Mouse (Mus musculus) E14TG2a.4 (cell line): ENCODE data around the gene Scmh1.

ENCODE experiments used
- H3K27me3 ChIP-seq: 2 replicates; pipeline ENCODE4 v1.6.1; 2014; ENCODE audit warnings: low read length, control low read depth; ENCODE audit not compliant: insufficient read depth
- H3K36me3 ChIP-seq: 2 replicates; pipeline ENCODE4 v1.6.1; 2014; ENCODE audit warnings: low read length, control low read depth; ENCODE audit not compliant: insufficient read depth
- H3K4me1 ChIP-seq: replicated peaks from 2 replicates; pipeline ENCODE4 v1.6.1; 2014; ENCODE audit warnings: low read depth, low read length, control low read depth
- H3K4me3 ChIP-seq: replicated peaks from 2 replicates; pipeline ENCODE4 v1.5.1; 2014; ENCODE audit warnings: mild to moderate bottlenecking, low read length
- H3K9me3 ChIP-seq: 2 replicates; pipeline ENCODE4 v1.6.1; 2014; ENCODE audit warnings: low read length, control low read depth
- CTCF ChIP-seq: conservative IDR thresholded peaks from 2 replicates; pipeline ENCODE4 v1.5.1; 2014; ENCODE audit warnings: low read length
- NANOG ChIP-seq: IDR thresholded peaks from 2 replicates; pipeline ENCODE4 v1.6.1; 2014; ENCODE audit warnings: borderline replicate concordance, low read length, mixed read lengths
- POU5F1 ChIP-seq: IDR thresholded peaks from 2 replicates; pipeline ENCODE4 v1.6.1; 2014; ENCODE audit warnings: low read length, borderline replicate concordance

Scmh1 gene

GRCm38 (mm10) chr4:120405144-120405805 is at the start of gene Scmh1:
Gene Scmh1 (plus strand): TSS chr4:120405281.
- Histone ChIP-seq H3K27me3 (peaks cover 33% of the 10 kb centered on the region), H3K9me3 (no peaks in the 10 kb centered on the region)

DNA sequence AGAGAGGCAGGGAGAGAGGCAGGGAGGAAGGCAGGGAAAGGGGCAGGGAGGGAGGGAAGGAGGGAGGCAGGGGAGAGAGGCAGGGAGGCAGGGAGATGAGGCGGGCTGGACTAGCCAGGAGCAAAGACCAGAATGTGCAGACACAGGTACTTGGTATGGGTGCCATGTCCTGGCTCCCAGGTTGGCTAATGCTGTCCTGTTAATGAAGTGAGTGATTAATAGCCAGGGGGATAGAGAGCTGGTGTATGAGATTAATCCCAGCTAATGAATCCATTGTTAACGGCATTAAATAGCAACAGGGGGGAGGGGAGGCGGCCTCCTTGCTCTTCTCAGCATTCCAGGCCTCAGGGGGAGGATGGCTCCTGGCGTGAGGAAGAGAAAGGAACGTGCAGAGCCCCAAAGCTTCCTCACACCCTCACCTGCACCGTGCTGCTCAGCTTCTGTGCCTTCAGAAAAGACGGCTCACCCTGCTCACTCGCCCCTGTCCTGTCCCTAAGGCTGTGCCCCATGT is 45.0 kb upstream of the Scmh1 start:
- Histone ChIP-seq H3K4me1 (peaks cover 36% of the 10 kb centered on the region), H3K9me3 (no peaks in the 10 kb centered on the region), H3K27me3 (peaks cover 68% of the 10 kb centered on the region), H3K36me3 (no peaks in the 10 kb centered on the region), H3K4me3 (peak overlapping the region; percentile 45)
- TF ChIP-seq POU5F1 (no peak), NANOG (no peak), CTCF (no peak)

More at GRCm38 (mm10) chr4:120405144-120405805, at the start of gene Scmh1:
- Histone ChIP-seq H3K36me3 (no peaks in the 10 kb centered on the region), H3K4me3 (peak within 1 kb of the TSS; percentile 94), H3K4me1 (peaks cover 36% of the 10 kb centered on the region)
- TF ChIP-seq CTCF (no peak), POU5F1 (no peak), NANOG (no peak)

GRCm38 (mm10) chr4:120364729-120365128 is 40.4 kb upstream of the Scmh1 start:
- no peak overlapping the region for H3K4me3 ChIP-seq
- peaks cover 57% of the 10 kb centered on the region for H3K4me1 ChIP-seq
- no peaks in the 10 kb centered on the region for H3K36me3 ChIP-seq
- peaks cover 62% of the 10 kb centered on the region for H3K27me3 ChIP-seq
- H3K9me3 ChIP-seq: no peaks in the 10 kb centered on the region
- TF ChIP-seq POU5F1: no peak
- TF ChIP-seq CTCF: no peak

GRCm38 (mm10) chr4:120365456-120365855 is 39.6 kb upstream of the Scmh1 start:
- no peak for TF ChIP-seq POU5F1
- TF ChIP-seq NANOG: no peak
- TF ChIP-seq CTCF: no peak
- no peak overlapping the region for H3K4me3 ChIP-seq
- H3K36me3 ChIP-seq: no peaks in the 10 kb centered on the region
- no peaks in the 10 kb centered on the region for H3K9me3 ChIP-seq
- peaks cover 66% of the 10 kb centered on the region for H3K27me3 ChIP-seq
- H3K4me1 ChIP-seq: peaks cover 57% of the 10 kb centered on the region

GRCm38 (mm10) chr4:120368031-120368430 is 37.0 kb upstream of the Scmh1 start:
- H3K4me1 ChIP-seq: peaks cover 41% of the 10 kb centered on the region
- H3K9me3 ChIP-seq: no peaks in the 10 kb centered on the region
- peaks cover 67% of the 10 kb centered on the region for H3K27me3 ChIP-seq
- TF ChIP-seq NANOG (no peak), POU5F1 (no peak), CTCF (no peak)
- no peak overlapping the region for H3K4me3 ChIP-seq
- no peaks in the 10 kb centered on the region for H3K36me3 ChIP-seq

DNA sequence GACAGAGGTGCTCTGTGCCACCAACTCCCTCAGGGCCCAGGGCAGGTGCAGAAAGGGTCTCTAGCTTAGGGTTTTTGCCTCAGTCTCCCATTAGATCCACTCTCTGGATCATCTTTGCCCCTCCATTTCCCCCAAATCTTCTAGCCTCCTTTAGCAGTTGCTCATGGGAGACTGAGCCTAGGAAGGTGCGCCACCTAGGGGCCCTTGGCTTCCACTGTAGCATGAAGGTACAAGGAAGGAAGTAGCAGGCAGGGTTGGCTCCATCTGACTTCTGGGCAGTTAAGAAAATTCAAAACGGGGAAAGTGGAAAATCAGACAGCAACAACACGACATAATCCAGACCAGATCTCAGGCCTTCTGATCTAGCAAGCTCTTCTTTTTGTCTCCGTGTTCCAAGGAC is 36.4 kb upstream of the Scmh1 start:
- TF ChIP-seq POU5F1 (no peak), CTCF (peak; percentile 88)
- Histone ChIP-seq H3K4me3 (no peak overlapping the region), H3K27me3 (peaks cover 71% of the 10 kb centered on the region), H3K4me1 (peaks cover 41% of the 10 kb centered on the region), H3K36me3 (no peaks in the 10 kb centered on the region), H3K9me3 (no peaks in the 10 kb centered on the region)

DNA sequence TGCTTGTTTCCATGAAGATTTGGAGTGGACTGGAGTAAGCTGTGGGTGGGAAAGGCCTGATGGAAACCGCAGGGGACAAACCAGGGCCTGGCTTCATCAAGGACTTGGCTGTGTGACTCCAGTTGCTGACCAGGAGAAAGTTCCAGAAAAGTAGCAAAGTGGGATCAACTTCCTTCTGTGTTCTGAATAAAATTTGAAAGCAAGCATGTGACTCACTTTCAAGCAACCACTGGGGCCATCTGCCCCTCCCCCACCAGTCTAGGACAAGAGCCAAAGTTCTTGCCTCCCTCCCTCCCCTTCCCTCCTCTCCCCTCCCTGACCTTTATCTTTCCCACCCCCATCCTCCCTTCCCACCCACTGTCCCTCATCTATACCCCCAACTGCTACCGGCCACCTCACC is 35.9 kb upstream of the Scmh1 start:
- TF ChIP-seq POU5F1: no peak
- no peak for TF ChIP-seq NANOG
- no peak for TF ChIP-seq CTCF
- Histone ChIP-seq H3K4me1 (peaks cover 40% of the 10 kb centered on the region), H3K4me3 (no peak overlapping the region), H3K9me3 (no peaks in the 10 kb centered on the region), H3K36me3 (no peaks in the 10 kb centered on the region), H3K27me3 (peaks cover 70% of the 10 kb centered on the region)

DNA sequence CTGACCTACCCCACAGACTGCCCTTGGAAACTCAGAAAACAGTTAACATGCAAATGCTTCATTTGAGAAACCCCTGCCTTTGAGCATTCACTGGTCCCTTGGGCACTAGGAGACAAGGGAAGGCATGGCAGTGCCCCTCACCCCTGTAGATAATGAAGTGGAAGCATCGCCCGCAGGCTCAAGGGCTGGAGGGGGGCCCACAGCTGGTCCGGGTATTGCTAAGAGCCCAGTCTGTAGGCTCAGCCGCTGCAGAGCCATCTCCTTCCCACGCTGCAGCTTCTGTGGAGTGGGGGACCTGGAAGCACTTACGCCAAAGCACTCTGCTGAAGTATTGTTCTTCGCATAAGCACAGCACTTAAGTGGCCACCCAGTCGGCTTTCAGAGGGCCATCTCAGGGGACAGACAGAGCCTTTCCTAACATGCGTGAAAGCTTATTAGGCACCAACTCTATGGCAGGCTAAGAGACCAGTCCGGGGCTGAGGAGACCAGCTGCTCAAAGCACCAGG is 35.2 kb upstream of the Scmh1 start:
- Histone ChIP-seq H3K27me3 (peaks cover 70% of the 10 kb centered on the region), H3K36me3 (no peaks in the 10 kb centered on the region), H3K4me1 (peaks cover 32% of the 10 kb centered on the region), H3K4me3 (no peak overlapping the region), H3K9me3 (no peaks in the 10 kb centered on the region)
- TF ChIP-seq CTCF (no peak), NANOG (no peak), POU5F1 (no peak)

DNA sequence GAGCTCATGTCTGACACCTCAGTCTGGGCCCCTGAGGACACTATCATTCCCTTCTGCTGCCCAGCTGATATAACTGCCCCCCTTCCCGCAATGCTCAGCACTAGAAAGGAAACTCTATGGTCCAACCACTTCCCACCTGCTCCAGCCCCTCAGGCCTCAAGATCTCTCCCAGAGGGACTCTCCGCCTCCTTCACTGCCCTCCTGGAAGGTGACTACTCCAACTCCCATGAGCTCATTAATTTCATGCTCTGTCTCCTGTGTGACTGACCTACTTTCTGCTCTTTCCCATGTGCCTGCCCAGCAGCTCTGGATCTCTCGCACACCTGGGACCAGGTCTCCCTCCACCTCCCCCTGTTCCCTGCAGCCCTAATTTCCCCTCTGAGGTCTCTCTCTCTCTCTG is 32.2 kb upstream of the Scmh1 start:
- Histone ChIP-seq H3K4me3 (no peak overlapping the region), H3K27me3 (peaks cover 56% of the 10 kb centered on the region), H3K36me3 (no peaks in the 10 kb centered on the region), H3K4me1 (peaks cover 23% of the 10 kb centered on the region), H3K9me3 (no peaks in the 10 kb centered on the region)
- TF ChIP-seq NANOG (no peak), POU5F1 (no peak), CTCF (no peak)
